Mouse (Mus musculus) naive thymus-derived CD4-positive, alpha-beta T cell, adult 2 months (primary cell): ENCODE results near the gene Ptgdr.
"Not testable (repeated sequence)": the region's sequence is repeated elsewhere in the genome, so short reads cannot be mapped to it uniquely, and the experiment has no call there.

Experiments
- DNase-seq: peaks from one replicate; pipeline ENCODE4 v3.0.0-alpha.2; 2011; ENCODE audit warnings: low read depth

Ptgdr gene

GRCm38 (mm10) chr14:44813152-44813551, 46.0 kb downstream of the Ptgdr start:
- DNase-seq, result not testable (repeated sequence)
